Mouse (Mus musculus): ENCODE data around the gene Sept9. TPM values are rescaled to one million over a fixed set of nuclear protein-coding genes. Genes with fewer than 3 reads are reported as not detected.
"Not testable (repeated sequence)": the region's sequence is repeated elsewhere in the genome, so short reads cannot be mapped to it uniquely, and the experiment has no call there.

Sept9 gene
- total RNA-seq, 2 experiments from 2014 or later, result 11.5 to 13.6 TPM

DNA sequence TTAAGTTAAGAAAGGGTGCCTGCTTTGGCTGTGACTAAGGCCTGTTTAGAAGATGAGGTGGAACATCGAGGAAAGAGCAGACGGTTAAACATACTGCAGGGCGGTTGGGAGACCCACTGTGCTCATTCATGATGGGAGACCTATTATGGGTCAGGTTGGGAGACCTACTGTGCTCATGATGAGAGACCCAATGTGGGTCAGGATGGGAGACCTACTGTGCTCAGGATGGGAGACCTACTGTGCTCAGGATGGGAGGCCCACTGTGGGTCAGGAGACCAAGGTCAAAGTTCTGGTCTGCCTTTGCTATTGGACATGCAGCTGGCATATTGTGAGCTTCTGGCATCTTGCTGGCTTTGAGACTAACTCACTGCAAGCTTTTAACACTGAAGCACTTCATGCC is 139.6 kb downstream of the Sept9 start:
- intact Hi-C loops (cut with DNase I), result no loop called here
- no peak for DNase-seq
- Histone ChIP-seq H3K4me3 (no peak overlapping the region), H3K27ac (no peak overlapping the region)
- TF ChIP-seq CTCF (IDR thresholded peaks at IDR 0.05), result no peak

DNA sequence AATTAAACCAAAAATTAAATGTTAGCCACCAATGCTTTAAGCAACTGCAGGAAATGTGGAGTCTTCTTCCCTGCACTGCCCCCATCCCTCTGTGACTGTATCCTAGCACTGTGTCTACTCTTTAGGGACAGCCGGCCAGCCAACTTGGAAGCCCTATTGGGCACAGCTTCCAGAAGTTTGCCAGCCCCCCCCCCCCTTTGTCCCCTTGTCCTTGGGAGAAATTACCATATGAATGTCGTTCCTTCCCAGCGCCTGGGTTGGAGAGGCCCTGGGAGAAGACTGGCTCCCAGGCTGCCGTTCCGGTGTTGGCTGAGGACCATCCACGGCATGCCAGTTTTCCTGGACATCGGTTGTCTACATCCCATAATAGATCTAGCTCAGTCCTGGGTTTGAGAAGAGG is 141.8 kb downstream of the Sept9 start:
- TF ChIP-seq CTCF (IDR thresholded peaks at IDR 0.05), result no peak
- intact Hi-C loops (cut with DNase I), result no loop called here
- no peak for DNase-seq
- no peak overlapping the region for H3K27ac ChIP-seq
- no peak overlapping the region for H3K4me3 ChIP-seq

DNA sequence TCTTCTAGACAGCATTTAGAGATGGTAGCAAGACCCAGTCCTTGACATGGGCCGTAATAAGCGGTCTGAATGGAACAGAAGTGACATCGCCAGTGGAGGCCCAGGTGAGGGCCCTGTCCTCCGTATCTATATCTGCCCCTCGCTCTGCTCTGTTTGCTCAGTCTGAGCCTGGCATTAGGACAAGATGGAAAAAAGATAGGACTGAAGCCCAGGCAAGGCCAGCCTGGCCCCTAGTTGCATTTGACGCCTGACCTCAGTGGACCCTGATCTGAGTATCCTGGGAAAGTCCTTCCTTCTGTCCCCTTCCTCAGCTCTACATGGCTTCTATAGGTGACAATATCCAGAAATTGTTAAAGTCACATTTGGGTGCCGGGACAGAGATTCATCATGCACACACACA is 142.6 kb downstream of the Sept9 start:
- no peak overlapping the region for H3K4me3 ChIP-seq
- no peak for TF ChIP-seq CTCF (IDR thresholded peaks at IDR 0.05)
- intact Hi-C loops (cut with DNase I), result no loop called here
- H3K27ac ChIP-seq, result no peak overlapping the region
- DNase-seq, result no peak

DNA sequence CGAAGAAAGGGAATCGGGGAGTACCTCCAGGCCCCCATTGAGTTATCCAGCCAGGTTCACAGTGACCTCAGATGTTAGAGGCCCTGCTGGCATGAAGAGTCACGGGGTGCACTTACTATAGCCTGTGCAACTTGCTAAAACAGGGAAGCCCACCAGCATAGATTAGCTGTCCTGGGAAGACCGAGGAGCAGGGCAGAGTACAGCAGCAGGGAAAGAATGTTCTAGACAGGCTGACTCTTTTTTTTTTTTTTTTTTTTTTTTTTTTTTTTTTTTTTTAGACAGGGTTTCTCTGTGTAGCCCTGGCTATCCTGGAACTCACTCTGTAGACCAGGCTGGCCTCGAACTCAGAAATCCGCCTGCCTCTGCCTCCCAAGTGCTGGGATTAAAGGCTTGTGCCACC is 143.0 kb downstream of the Sept9 start:
- intact Hi-C loops (cut with DNase I); H3K27ac ChIP-seq; H3K4me3 ChIP-seq; DNase-seq: not testable (repeated sequence)

DNA sequence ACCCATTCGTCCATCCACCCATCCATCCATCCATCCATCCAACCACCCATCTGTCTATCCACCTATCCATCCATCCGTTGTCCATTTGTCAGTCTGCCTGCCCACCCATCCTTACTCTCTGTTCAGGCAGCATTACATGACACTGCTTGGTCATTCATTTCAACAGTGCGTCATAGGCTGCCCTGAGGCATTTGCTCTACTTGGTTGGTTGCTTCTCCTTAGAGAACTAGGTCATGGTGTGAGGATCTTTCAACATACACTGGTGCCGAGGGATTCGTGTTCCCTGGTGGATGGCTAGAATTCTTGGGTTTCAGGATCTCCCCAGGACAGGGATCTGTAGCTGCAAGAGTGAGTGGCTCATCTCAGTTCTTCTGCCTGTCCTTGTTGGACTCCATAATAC is 144.3 kb downstream of the Sept9 start:
- DNase-seq, result no peak
- no peak overlapping the region for H3K27ac ChIP-seq
- no peak for TF ChIP-seq CTCF (IDR thresholded peaks at IDR 0.05)
- no peak overlapping the region for H3K4me3 ChIP-seq
- intact Hi-C loops (cut with DNase I), result no loop called here

DNA sequence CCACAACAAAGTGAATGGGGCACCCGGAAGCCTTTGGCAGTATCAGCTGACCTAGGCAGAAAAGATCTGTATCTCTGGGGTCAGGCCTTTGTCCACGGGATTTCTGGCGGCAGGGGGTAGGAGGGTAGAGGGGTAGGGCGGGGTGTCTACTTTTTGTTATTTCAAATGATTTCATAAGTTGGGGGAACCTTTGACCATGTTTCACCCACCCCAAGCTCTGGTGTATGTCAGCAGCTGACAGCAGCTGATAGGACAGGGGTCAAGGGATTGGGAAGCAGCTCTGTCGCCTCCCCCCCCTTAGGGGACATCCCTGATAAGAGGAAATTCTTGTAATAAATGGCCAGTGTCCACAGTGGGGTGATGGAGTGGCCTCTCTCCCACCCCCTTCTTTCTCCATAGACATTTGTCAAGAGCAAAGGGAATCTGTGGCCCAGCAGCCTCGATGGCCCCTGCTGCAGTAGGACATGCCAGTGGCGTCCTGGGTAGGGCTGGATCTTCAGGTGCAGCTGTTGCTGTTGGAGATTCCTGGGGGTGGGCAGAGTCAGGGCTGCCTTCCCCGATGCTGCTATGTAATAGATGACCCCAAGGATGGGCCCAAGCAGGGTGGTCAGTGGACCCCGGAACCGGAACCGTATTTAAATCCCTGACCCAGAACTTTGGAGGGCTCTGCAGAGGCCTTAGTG is 145.0 kb downstream of the Sept9 start:
- DNase-seq, result no peak
- intact Hi-C loops (cut with DNase I), result no loop called here
- Histone ChIP-seq H3K4me3 (no peak overlapping the region), H3K27ac (no peak overlapping the region)
- no peak for TF ChIP-seq CTCF (IDR thresholded peaks at IDR 0.05)

DNA sequence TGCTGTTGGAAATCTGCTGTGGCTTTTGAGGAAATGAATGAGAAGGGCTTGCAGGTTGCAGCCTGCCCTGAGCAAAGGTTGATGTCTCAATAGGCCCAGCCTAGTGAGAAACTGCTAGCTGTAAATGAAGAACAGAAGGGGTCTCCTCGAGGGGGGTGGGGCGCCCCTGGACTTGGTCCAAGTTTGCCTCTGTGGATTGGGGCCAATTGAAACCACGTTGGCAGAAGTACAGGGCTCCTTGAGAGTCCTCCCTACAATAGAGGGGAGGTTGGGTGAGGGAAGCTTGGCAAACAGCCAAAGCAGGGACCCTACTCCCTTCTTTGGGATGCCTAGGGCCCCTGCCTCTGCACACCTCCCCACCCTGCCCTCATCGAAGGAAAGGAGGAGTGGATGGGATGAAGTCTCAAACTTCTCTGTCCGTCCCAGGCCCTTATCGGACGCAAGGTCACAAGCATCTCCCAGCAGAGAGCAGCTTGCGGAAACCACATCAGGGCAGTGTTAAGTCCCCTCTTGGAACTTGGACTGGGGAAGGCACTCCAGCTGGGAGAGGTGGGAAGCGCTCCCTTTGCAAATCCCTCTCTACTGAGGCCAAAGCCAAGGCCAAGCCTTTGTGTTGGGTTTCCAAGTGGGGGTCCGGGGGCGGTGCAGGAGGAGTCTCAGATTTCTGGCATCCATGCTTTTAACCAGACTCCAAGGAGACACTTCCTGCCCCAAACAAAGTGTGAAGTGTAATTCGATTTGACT is 145.7 kb downstream of the Sept9 start:
- DNase-seq, result no peak
- intact Hi-C loops (cut with DNase I), result no loop called here
- Histone ChIP-seq H3K27ac (no peak overlapping the region), H3K4me3 (no peak overlapping the region)
- TF ChIP-seq CTCF (IDR thresholded peaks at IDR 0.05), result no peak

DNA sequence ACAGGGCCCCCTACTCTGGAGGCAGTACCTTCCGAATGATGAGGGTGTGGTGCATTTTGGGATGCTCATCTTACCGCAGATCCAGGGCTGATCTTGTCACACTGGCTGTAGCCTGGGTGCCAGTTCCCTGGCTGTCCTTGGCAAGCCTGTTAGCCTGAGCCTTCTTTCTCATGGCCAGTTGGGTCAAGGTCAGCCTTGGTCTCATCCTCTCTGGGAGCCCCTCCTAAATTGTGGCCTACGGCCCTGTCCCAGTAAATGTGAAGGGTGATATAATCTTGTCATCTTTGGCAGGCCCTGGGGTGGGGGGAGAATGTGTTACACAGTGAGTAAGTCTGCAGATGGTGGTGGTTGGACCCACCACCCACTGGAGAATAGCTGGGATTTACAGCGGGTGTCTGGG is 147.8 kb downstream of the Sept9 start:
- intact Hi-C loops (cut with DNase I), result no loop called here
- no peak for DNase-seq
- no peak for TF ChIP-seq CTCF (IDR thresholded peaks at IDR 0.05)
- no peak overlapping the region for H3K4me3 ChIP-seq
- H3K27ac ChIP-seq, result no peak overlapping the region

DNA sequence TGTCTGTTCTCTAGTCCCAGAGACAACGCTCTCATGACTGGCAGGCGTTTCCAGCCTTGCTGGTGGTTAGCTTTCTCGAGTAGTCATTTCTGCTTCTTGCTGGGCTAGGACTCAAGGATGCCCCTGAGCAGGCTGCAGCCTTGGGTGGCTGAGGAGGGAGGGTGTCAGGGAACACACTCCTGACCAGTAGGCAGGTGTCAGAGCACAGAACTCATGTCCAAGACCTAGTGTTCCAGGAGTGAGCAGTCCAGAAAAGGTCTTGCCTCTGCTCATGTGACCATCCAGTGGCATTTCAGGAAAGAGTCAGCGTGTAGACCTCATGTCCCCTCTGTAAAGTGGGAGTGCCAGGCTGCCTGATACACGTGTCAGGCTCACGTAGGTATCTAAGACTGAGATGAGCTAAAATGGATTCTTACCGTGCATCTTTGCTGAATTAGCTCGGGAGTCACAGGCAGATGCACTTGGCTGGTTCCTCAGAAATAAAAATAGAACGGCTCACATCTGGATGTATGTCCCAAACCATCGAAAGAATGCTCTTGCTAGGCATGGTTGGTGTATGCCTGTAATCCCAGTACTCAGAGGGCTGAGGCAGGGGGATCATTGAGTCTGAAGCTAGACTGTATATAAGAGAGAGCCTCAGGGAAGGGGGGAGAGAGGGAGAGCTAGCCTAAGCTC is 149.1 kb downstream of the Sept9 start:
- no peak for DNase-seq
- peak overlapping the region; percentile 40; the same call in 1 of the 2 replicates for H3K27ac ChIP-seq
- intact Hi-C loops (cut with DNase I), result no loop called here
- H3K4me3 ChIP-seq, result no peak overlapping the region
- no peak for TF ChIP-seq CTCF (IDR thresholded peaks at IDR 0.05)

DNA sequence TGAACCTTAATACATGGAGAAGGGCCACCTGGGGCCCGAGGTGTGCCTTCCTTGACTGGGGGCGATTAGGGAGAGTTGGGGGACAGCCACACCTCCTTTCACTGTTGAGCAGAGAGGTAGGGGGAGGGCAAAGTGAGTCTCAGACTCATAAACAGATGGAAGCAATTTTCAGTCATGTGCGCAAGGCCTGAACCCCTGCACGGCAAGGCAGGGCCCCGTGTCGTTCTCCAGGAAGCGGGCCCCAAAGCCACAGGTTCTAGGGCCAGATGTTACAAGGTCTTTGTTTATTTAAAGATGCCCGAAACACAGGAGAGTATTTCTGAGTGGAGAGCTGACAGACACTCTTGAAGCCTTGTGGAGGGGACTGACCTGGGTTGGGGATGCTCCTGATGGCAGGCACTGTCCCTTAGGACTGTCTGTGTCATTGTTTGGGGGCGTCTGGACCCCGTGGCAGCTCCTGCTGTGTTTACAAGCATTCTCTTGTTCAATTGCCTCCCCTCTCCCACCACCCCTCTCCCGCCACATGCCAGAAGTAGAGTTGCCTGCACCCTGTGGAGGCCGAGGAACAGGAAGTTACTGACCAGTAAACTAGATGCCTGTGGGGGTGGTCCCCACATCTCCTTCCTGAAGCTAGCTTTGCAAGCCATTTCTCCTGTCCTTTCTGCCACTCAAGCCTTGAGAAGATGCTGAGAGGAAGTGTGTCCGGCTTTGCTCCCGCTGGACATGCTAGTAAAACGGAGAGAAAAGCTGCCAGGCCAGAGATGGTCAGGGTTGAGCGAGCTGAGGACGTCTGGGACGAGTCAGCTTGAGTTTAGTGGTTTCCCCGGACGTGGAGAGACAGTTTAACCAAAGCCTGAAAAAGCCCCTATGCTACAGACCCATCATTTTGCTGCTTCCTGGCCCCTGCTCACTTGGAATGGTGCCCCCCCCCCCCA is 150.2 kb downstream of the Sept9 start:
- no peak for TF ChIP-seq CTCF (IDR thresholded peaks at IDR 0.05)
- Histone ChIP-seq H3K4me3 (no peak overlapping the region), H3K27ac (peak overlapping the region; percentile 40; the same call in 1 of the 2 replicates)
- DNase-seq, result no peak
- intact Hi-C loops (cut with DNase I), result no loop called here

DNA sequence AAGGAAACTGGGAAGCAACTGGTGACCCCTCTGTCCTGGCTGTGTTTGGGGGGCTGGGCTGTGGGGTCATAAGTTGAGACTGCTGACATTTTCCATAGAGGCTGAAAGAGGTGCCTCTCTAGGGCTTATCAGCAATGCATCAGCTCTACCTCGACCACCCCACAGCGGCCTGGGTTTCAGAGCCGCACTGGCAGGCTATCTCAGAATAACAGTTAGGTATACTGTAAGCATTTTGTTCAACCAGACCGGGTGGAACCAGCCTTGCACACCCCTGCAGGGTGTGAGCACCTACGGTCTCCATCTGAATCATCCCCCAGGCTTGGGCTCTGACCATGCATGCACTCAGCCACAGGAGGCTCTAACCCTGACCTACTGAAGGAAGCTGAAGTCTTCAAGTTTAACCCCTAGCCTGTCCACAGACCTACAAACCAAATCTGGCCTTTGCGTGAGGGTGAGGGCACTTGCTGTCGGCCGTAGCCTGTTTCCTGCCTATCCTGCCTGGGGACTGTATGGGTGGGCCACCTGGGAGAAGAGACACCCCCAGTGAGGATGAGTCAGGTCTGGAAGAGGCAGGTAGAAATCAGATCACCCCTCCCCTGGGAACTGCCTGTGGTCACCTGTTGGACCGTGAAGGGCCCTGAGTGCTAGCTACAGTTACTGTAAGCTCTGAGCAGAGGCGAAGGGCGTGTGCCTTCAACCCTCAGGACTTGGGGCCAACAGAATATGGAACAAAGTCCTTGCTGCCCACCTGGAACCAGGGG is 151.2 kb downstream of the Sept9 start:
- intact Hi-C loops (cut with DNase I), result no loop called here
- Histone ChIP-seq H3K4me3 (no peak overlapping the region), H3K27ac (no peak overlapping the region)
- no peak for TF ChIP-seq CTCF (IDR thresholded peaks at IDR 0.05)
- no peak for DNase-seq

DNA sequence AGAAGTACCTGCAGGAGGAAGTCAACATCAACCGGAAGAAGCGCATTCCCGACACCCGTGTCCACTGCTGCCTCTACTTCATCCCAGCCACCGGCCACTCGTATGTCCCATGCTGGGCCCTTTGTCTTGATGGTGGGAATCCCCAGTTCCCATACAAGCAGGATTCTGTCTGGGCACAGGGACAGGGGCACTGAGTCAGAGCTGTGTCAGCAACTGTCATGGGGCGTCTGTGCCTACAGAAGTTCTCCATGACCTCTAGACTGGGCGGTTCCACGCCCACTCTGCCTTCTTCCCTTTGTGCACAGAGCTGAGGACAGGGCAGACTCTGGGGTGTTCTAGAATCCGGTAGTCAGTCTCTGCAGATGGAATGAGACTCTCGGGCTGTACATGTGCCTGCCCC is 153.7 kb downstream of the Sept9 start:
- intact Hi-C loops (cut with DNase I), result no loop called here
- Histone ChIP-seq H3K4me3 (no peak overlapping the region), H3K27ac (no peak overlapping the region)
- no peak for DNase-seq
- no peak for TF ChIP-seq CTCF (IDR thresholded peaks at IDR 0.05)
